Mouse (Mus musculus): Measurements from ENCODE around the gene Mipol1. TPM values are rescaled to one million over a fixed set of nuclear protein-coding genes. Genes with fewer than 3 reads are reported as not detected.

Mipol1 gene
- polyA plus RNA-seq, 1 experiment from 2014 or later, result 12.3 TPM

DNA sequence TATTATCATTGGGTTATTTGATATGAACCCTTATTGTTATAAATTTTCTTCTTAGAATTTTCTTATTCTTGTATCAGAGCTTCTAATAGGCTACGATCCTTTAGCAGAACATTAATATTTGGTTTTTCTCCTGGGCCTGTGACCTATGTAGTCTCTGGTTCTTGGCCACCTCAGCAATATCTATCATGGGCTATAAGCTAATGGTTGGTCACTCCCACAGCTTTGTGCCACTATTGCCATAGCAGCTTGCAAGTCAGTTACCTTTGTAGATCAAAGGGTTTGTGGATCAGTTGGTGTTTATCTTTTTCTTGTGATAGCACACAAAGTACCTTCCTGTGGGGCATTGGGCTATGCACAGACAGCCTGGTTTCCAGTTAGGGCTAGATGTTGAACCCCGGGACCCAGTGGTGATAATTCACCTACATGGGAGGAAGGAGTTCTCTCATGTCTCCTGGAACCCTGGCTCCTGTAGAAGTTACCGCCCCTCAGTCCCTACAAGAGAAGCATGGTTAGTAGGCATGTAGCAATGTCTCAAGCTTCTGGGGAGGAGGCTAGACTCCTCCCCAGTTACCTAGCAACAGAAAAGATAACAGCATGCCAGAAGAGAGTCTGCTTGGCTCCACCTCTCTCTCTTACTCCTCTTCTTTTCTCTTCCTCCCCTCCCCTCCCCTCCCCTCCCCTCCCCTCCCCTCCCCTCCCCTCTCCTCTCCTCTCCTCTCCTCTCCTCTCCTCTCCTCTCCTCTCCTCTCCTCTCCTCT is 141.7 kb downstream of the Mipol1 start:
- DNase-seq (ENCODE audit: low spot score) (no peak), ATAC-seq (replicated peaks; ENCODE audit: insufficient number of reproducible peaks, low FRiP score, low TSS enrichment, low read depth) (no peak)
- WGBS, result 83% methylated on average over 3 of the region's 3 CpGs
- no peak overlapping the region for H3K27ac ChIP-seq (replicated peaks; ENCODE audit: low read depth, low read length)
- no peaks in the 10 kb centered on the region for H3K4me1 ChIP-seq (ENCODE audit: control insufficient read depth, insufficient read depth, low read length)
- no peak overlapping the region for H3K9ac ChIP-seq (replicated peaks; ENCODE audit: low read length)
- H3K36me3 ChIP-seq (replicated peaks; ENCODE audit: control insufficient read depth, insufficient read depth, low read depth, low read length), result no peaks in the 10 kb centered on the region
- no peaks in the 10 kb centered on the region for H3K27me3 ChIP-seq (ENCODE audit: control insufficient read depth, insufficient read depth, low read length)
- no peak overlapping the region for H3K4me3 ChIP-seq (ENCODE audit: low read depth, low read length)
- no peaks in the 10 kb centered on the region for H3K9me3 ChIP-seq (replicated peaks; ENCODE audit: control insufficient read depth, low read length)
- H3K4me2 ChIP-seq (ENCODE audit: low read depth, low read length), result no peak overlapping the region

DNA sequence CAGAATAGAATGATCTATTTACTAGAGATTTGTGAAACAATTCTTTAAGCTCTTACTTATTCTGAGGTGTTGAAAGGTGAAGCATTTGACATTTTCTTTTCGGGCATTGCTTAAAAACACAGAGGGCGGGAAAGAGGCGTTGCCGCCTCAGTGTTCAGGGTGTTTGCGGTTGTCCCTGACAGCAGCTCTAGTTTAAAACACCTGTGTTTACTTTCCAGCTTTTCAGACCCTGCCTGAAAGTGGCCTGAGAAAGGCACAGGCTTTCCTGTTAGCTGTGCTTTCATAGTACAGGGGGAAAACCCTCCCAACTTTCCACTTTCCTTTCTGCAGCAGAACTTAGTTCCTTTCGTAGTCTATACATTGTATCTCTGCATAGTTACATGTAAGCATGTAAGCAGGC is 152.6 kb downstream of the Mipol1 start:
- Histone ChIP-seq H3K4me2 (ENCODE audit: low read depth, low read length) (no peak overlapping the region), H3K27me3 (ENCODE audit: control insufficient read depth, insufficient read depth, low read length) (no peaks in the 10 kb centered on the region), H3K4me3 (ENCODE audit: low read depth, low read length) (no peak overlapping the region), H3K27ac (replicated peaks; ENCODE audit: low read depth, low read length) (no peak overlapping the region), H3K9me3 (replicated peaks; ENCODE audit: control insufficient read depth, low read length) (no peaks in the 10 kb centered on the region), H3K4me1 (ENCODE audit: control insufficient read depth, insufficient read depth, low read length) (no peaks in the 10 kb centered on the region), H3K36me3 (replicated peaks; ENCODE audit: control insufficient read depth, insufficient read depth, low read depth, low read length) (no peaks in the 10 kb centered on the region), H3K9ac (replicated peaks; ENCODE audit: low read length) (no peak overlapping the region)
- DNase-seq (ENCODE audit: low spot score) (peak; percentile 13), ATAC-seq (replicated peaks; ENCODE audit: insufficient number of reproducible peaks, low FRiP score, low TSS enrichment, low read depth) (no peak)
- WGBS, result 48% methylated on average over 6 of the region's 6 CpGs

DNA sequence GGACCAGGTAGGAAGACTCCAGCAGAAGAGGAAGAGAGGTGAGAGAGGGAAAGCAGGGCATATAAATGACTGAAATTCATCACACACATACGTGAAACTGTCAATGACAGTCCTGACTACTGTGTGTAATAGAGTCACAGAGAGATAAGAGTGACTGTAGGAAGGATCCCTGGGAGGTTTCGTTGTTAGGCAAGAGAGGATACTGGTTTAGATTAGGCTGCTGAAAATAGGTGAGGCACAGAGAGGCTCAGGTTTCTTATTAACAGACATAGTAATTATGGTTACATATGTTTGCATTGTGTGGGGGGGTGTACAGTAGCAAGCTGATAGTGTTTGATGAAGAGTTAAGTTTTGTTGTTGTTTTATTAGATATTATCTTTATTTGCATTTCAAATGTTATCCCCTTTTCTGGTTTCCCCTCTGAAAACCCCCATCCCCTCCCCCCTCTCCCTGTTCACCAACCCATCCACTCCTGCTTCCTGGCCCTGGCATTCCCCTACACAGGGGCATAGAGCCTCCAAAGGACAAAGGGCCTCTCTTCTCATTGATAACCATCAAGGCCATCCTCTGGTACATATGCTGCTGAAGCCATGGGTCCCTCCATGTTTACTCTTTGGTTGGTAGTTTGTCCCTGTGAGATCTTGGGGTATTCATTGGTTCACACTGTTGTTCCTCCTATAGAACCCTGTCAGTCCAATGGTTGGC is 157.5 kb downstream of the Mipol1 start:
- no peaks in the 10 kb centered on the region for H3K4me1 ChIP-seq (ENCODE audit: control insufficient read depth, insufficient read depth, low read length)
- no peak overlapping the region for H3K27ac ChIP-seq (replicated peaks; ENCODE audit: low read depth, low read length)
- no peak overlapping the region for H3K9ac ChIP-seq (replicated peaks; ENCODE audit: low read length)
- H3K4me3 ChIP-seq (ENCODE audit: low read depth, low read length), result no peak overlapping the region
- no peaks in the 10 kb centered on the region for H3K9me3 ChIP-seq (replicated peaks; ENCODE audit: control insufficient read depth, low read length)
- WGBS, result 83% methylated on average over 2 of the region's 2 CpGs
- H3K4me2 ChIP-seq (ENCODE audit: low read depth, low read length), result no peak overlapping the region
- no peaks in the 10 kb centered on the region for H3K27me3 ChIP-seq (ENCODE audit: control insufficient read depth, insufficient read depth, low read length)
- DNase-seq (ENCODE audit: low spot score) (no peak), ATAC-seq (replicated peaks; ENCODE audit: insufficient number of reproducible peaks, low FRiP score, low TSS enrichment, low read depth) (no peak)
- no peaks in the 10 kb centered on the region for H3K36me3 ChIP-seq (replicated peaks; ENCODE audit: control insufficient read depth, insufficient read depth, low read depth, low read length)

DNA sequence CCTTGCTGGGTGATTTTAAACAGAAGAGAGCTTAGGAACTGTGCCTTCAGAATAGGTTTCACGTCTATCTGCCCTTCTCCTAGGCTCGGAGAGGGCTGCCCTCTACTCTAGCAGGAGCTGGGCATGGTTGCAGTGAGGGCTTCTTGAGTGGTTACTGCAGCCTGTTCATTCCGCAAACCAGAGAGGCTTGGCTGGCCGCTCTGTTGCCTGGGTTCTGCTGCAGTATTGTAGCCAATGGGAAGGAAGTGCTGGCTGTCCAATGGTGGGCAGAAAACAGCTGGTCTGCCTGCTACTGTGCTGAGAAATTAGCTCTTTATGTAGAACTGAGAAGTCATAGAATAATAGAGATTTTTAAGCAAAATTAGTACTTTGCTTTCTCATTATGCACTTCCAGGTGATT is 169.3 kb downstream of the Mipol1 start:
- H3K4me3 ChIP-seq (ENCODE audit: low read depth, low read length), result no peak overlapping the region
- DNase-seq (ENCODE audit: low spot score) (no peak), ATAC-seq (replicated peaks; ENCODE audit: insufficient number of reproducible peaks, low FRiP score, low TSS enrichment, low read depth) (no peak)
- no peaks in the 10 kb centered on the region for H3K27me3 ChIP-seq (ENCODE audit: control insufficient read depth, insufficient read depth, low read length)
- 57% methylated on average over 4 of the region's 4 CpGs for WGBS
- no peaks in the 10 kb centered on the region for H3K9me3 ChIP-seq (replicated peaks; ENCODE audit: control insufficient read depth, low read length)
- H3K9ac ChIP-seq (replicated peaks; ENCODE audit: low read length), result no peak overlapping the region
- no peak overlapping the region for H3K4me2 ChIP-seq (ENCODE audit: low read depth, low read length)
- H3K4me1 ChIP-seq (ENCODE audit: control insufficient read depth, insufficient read depth, low read length), result no peaks in the 10 kb centered on the region
- no peak overlapping the region for H3K27ac ChIP-seq (replicated peaks; ENCODE audit: low read depth, low read length)
- H3K36me3 ChIP-seq (replicated peaks; ENCODE audit: control insufficient read depth, insufficient read depth, low read depth, low read length), result no peaks in the 10 kb centered on the region

DNA sequence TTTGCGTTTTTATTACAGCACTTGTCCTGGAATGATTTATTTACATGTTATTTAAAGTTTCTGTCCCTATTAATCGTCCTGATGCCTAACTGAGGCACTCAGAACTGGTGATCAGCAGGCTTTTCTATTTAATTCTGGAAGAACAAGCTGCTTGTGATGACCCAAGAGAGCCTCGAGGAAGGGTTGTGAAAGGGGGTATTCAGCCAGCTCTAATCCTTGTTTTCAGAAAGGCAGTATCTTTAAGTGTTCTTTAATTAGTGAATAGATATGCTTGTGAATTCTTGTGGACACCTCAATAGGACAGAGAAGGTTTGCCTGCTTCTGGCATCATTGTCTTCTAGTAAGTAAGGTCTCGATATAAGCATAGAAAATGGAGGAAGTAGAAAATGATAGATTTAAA is 170.0 kb downstream of the Mipol1 start:
- Histone ChIP-seq H3K9me3 (replicated peaks; ENCODE audit: control insufficient read depth, low read length) (no peaks in the 10 kb centered on the region), H3K36me3 (replicated peaks; ENCODE audit: control insufficient read depth, insufficient read depth, low read depth, low read length) (no peaks in the 10 kb centered on the region), H3K4me3 (ENCODE audit: low read depth, low read length) (no peak overlapping the region), H3K4me1 (ENCODE audit: control insufficient read depth, insufficient read depth, low read length) (no peaks in the 10 kb centered on the region), H3K4me2 (ENCODE audit: low read depth, low read length) (no peak overlapping the region), H3K27ac (replicated peaks; ENCODE audit: low read depth, low read length) (no peak overlapping the region), H3K9ac (replicated peaks; ENCODE audit: low read length) (no peak overlapping the region), H3K27me3 (ENCODE audit: control insufficient read depth, insufficient read depth, low read length) (no peaks in the 10 kb centered on the region)
- DNase-seq (ENCODE audit: low spot score) (no peak), ATAC-seq (replicated peaks; ENCODE audit: insufficient number of reproducible peaks, low FRiP score, low TSS enrichment, low read depth) (no peak)
- WGBS, result 36% methylated on average over 4 of the region's 4 CpGs

DNA sequence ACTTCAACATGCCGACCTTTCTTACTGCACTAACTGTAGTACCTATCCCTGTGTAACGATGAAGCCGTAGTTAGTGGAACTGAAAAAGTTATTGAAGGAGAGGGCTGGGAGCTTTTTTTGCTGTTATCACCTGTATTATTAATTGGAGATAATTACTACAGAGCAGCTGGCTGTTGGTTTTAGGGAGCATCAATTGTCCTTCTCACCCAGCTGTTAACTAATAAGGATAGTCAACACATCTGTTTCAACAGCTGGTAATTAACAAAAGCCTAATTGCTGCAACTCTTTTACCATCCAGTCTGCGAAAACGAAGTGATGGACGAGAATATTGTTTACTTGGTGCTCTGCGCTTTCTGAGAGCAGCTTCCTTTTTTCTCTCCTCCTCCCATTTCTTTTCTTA is 170.9 kb downstream of the Mipol1 start:
- H3K27ac ChIP-seq (replicated peaks; ENCODE audit: low read depth, low read length), result no peak overlapping the region
- H3K9ac ChIP-seq (replicated peaks; ENCODE audit: low read length), result no peak overlapping the region
- 42% methylated on average over 7 of the region's 7 CpGs for WGBS
- no peak for ATAC-seq (replicated peaks; ENCODE audit: insufficient number of reproducible peaks, low FRiP score, low TSS enrichment, low read depth)
- H3K27me3 ChIP-seq (ENCODE audit: control insufficient read depth, insufficient read depth, low read length), result no peaks in the 10 kb centered on the region
- no peak overlapping the region for H3K4me2 ChIP-seq (ENCODE audit: low read depth, low read length)
- DNase-seq (ENCODE audit: low spot score), result no peak
- H3K36me3 ChIP-seq (replicated peaks; ENCODE audit: control insufficient read depth, insufficient read depth, low read depth, low read length), result no peaks in the 10 kb centered on the region
- no peaks in the 10 kb centered on the region for H3K9me3 ChIP-seq (replicated peaks; ENCODE audit: control insufficient read depth, low read length)
- no peaks in the 10 kb centered on the region for H3K4me1 ChIP-seq (ENCODE audit: control insufficient read depth, insufficient read depth, low read length)
- no peak overlapping the region for H3K4me3 ChIP-seq (ENCODE audit: low read depth, low read length)

DNA sequence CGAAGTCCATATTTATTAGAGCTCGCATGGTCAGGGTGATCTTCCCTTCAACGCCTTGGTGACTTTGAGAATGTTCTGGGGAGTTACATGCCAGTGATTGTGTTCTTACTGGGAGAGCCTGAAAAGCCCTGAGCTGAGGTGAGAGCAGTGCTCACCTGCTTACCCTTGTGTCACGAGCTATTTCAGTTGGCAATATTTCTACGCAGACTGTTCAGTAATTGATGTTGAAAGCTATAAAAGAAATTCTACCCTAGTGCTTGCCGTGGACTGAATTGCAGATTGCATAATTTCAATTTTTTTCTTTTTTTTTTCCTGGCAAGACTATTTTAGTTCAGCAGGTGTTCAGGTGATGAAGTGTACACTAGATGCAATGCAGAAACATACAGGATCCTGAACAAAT is 172.1 kb downstream of the Mipol1 start:
- ATAC-seq (replicated peaks; ENCODE audit: insufficient number of reproducible peaks, low FRiP score, low TSS enrichment, low read depth), result no peak
- 85% methylated on average over 6 of the region's 6 CpGs for WGBS

DNA sequence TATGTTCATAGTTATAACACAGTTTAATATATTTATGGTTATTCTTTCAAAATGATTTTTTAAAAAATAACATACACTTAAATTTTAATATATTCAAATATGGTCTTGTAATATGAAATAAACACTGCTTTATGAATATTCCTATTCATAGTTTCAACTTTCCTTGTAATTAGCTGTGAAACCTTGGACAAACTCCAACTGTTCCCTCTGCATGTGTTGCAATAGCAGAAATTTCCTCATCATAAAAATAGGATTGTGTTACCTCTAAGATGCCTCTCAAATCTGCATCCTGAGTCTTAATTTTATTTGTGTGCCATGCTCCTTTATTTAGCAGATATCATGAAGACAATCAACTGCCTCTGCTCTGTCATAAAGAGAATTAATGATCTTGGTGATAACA is 179.7 kb downstream of the Mipol1 start:
- Histone ChIP-seq H3K27ac (replicated peaks; ENCODE audit: low read depth, low read length) (no peak overlapping the region), H3K9me3 (replicated peaks; ENCODE audit: control insufficient read depth, low read length) (no peaks in the 10 kb centered on the region), H3K27me3 (ENCODE audit: control insufficient read depth, insufficient read depth, low read length) (no peaks in the 10 kb centered on the region), H3K9ac (replicated peaks; ENCODE audit: low read length) (no peak overlapping the region), H3K4me1 (ENCODE audit: control insufficient read depth, insufficient read depth, low read length) (no peaks in the 10 kb centered on the region), H3K36me3 (replicated peaks; ENCODE audit: control insufficient read depth, insufficient read depth, low read depth, low read length) (no peaks in the 10 kb centered on the region), H3K4me2 (ENCODE audit: low read depth, low read length) (no peak overlapping the region), H3K4me3 (ENCODE audit: low read depth, low read length) (no peak overlapping the region)
- DNase-seq (ENCODE audit: low spot score), result no peak
- ATAC-seq (replicated peaks; ENCODE audit: insufficient number of reproducible peaks, low FRiP score, low TSS enrichment, low read depth), result no peak

More for the DNA sequence above, 172.1 kb downstream of the Mipol1 start:
- Histone ChIP-seq H3K9me3 (replicated peaks; ENCODE audit: control insufficient read depth, low read length) (no peaks in the 10 kb centered on the region), H3K27me3 (ENCODE audit: control insufficient read depth, insufficient read depth, low read length) (no peaks in the 10 kb centered on the region), H3K4me1 (ENCODE audit: control insufficient read depth, insufficient read depth, low read length) (no peaks in the 10 kb centered on the region), H3K27ac (replicated peaks; ENCODE audit: low read depth, low read length) (no peak overlapping the region), H3K9ac (replicated peaks; ENCODE audit: low read length) (no peak overlapping the region), H3K36me3 (replicated peaks; ENCODE audit: control insufficient read depth, insufficient read depth, low read depth, low read length) (no peaks in the 10 kb centered on the region), H3K4me3 (ENCODE audit: low read depth, low read length) (no peak overlapping the region), H3K4me2 (ENCODE audit: low read depth, low read length) (no peak overlapping the region)
- DNase-seq (ENCODE audit: low spot score), result no peak

All from embryonic facial prominence, embryonic 11.5 days (tissue).